Mouse (Mus musculus) limb, embryonic 12.5 days (tissue): ENCODE results near the gene Gldc. TPM values are rescaled to one million over a fixed set of nuclear protein-coding genes. Genes with fewer than 3 reads are reported as not detected.

Experiments used
- ATAC-seq: fragments of 200-750 bp; cut with Nextera tagmentation; 2 replicates; pipeline ENCODE4 v1.8.0; 2017; ENCODE audit warnings: low read depth, moderate TSS enrichment; ENCODE audit not compliant: insufficient number of reproducible peaks, insufficient read depth, low FRiP score, low TSS enrichment
- H3K27ac ChIP-seq: fragments of 300-500 bp; sonication (generic); 2 replicates; pipeline ENCODE4 v1.5.1; 2016; ENCODE audit warnings: mild to moderate bottlenecking, moderate library complexity
- H3K27me3 ChIP-seq: fragments of 300-500 bp; sonication (generic); 2 replicates; pipeline ENCODE4 v1.6.1; 2016; ENCODE audit warnings: mild to moderate bottlenecking, moderate library complexity
- H3K36me3 ChIP-seq: fragments of 300-500 bp; sonication (generic); 2 replicates; pipeline ENCODE4 v1.6.1; 2016; ENCODE audit warnings: mild to moderate bottlenecking, moderate library complexity
- H3K4me1 ChIP-seq: fragments of 300-500 bp; sonication (generic); replicated peaks from 2 replicates; pipeline ENCODE4 v1.6.1; 2016
- H3K4me2 ChIP-seq: fragments of 300-500 bp; sonication (generic); 2 replicates; pipeline ENCODE4 v1.6.1; 2016; ENCODE audit warnings: mild to moderate bottlenecking, moderate library complexity
- H3K4me3 ChIP-seq: fragments of 300-500 bp; sonication (generic); replicated peaks from 2 replicates; pipeline ENCODE4 v1.5.1; 2016; ENCODE audit warnings: mild to moderate bottlenecking
- H3K9ac ChIP-seq: fragments of 300-500 bp; sonication (generic); replicated peaks from 2 replicates; pipeline ENCODE4 v1.6.1; 2016; ENCODE audit warnings: mild to moderate bottlenecking, moderate library complexity
- H3K9me3 ChIP-seq: fragments of 300-500 bp; sonication (generic); 2 replicates; pipeline ENCODE4 v1.6.1; 2016; ENCODE audit warnings: mild to moderate bottlenecking, moderate library complexity
- WGBS: fragments of 180-500 bp; shearing (Covaris S2); methylation state at CpG from one replicate; pipeline ENCODE4 v1.1.7; 2016; 5-methylcytosine and 5-hydroxymethylcytosine counted together
- polyA plus RNA-seq: library from polyadenylated mRNA; unstranded; fragments of >200 nt; fragmentation: Nextera tagmentation; extraction: Ambion mirVana; gene quantifications from 2 replicates; pipeline ENCODE4 v1.2.1, GENCODE M21; 2016

Gene Gldc
- polyA plus RNA-seq, 1 experiment from 2014 or later = 4.6 TPM

- Histone ChIP-seq H3K9me3 (no peaks in the 10 kb centered on the region), H3K36me3 (no peaks in the 10 kb centered on the region), H3K4me3 (no peak overlapping the region), H3K27ac (no peak overlapping the region), H3K4me1 (peaks cover 4% of the 10 kb centered on the region; the same call in 1 of the 2 replicates), H3K9ac (no peak overlapping the region), H3K4me2 (no peak overlapping the region), H3K27me3 (no peaks in the 10 kb centered on the region)
- WGBS = 65% methylated on average over 12 of the region's 12 CpGs
- no peak for ATAC-seq
Measured at GRCm38 (mm10) chr19:30157031-30157687, 18.1 kb downstream of the Gldc start.

- Histone ChIP-seq H3K4me2 (no peak overlapping the region), H3K9ac (no peak overlapping the region), H3K9me3 (no peaks in the 10 kb centered on the region), H3K27ac (no peak overlapping the region), H3K27me3 (no peaks in the 10 kb centered on the region), H3K36me3 (no peaks in the 10 kb centered on the region), H3K4me1 (peaks cover 2% of the 10 kb centered on the region; the same call in 1 of the 2 replicates), H3K4me3 (no peak overlapping the region)
- WGBS = 79% methylated on average over 3 of the region's 3 CpGs
- no peak for ATAC-seq
Measured at GRCm38 (mm10) chr19:30153729-30154128, 21.5 kb downstream of the Gldc start.

- Histone ChIP-seq H3K9me3 (no peaks in the 10 kb centered on the region), H3K27me3 (no peaks in the 10 kb centered on the region), H3K4me1 (no peaks in the 10 kb centered on the region; the same call in 1 of the 2 replicates), H3K27ac (no peak overlapping the region), H3K36me3 (no peaks in the 10 kb centered on the region), H3K4me3 (no peak overlapping the region), H3K9ac (no peak overlapping the region), H3K4me2 (no peak overlapping the region)
- ATAC-seq = no peak
- 87% methylated on average over 10 of the region's 10 CpGs for WGBS
Measured at GRCm38 (mm10) chr19:30151290-30151689, 23.9 kb downstream of the Gldc start.

- Histone ChIP-seq H3K4me1 (no peaks in the 10 kb centered on the region; the same call in 1 of the 2 replicates), H3K36me3 (no peaks in the 10 kb centered on the region), H3K9me3 (no peaks in the 10 kb centered on the region), H3K4me2 (no peak overlapping the region), H3K4me3 (no peak overlapping the region), H3K27me3 (no peaks in the 10 kb centered on the region), H3K9ac (no peak overlapping the region), H3K27ac (no peak overlapping the region)
- 18% methylated on average over 6 of the region's 6 CpGs for WGBS
- ATAC-seq = no peak
Measured at GRCm38 (mm10) chr19:30149238-30149805, 25.9 kb downstream of the Gldc start.

- Histone ChIP-seq H3K4me3 (no peak overlapping the region), H3K27ac (no peak overlapping the region), H3K9me3 (no peaks in the 10 kb centered on the region), H3K4me1 (no peaks in the 10 kb centered on the region; the same call in 1 of the 2 replicates), H3K4me2 (no peak overlapping the region), H3K27me3 (no peaks in the 10 kb centered on the region), H3K36me3 (no peaks in the 10 kb centered on the region), H3K9ac (no peak overlapping the region)
- 86% methylated on average over 4 of the region's 4 CpGs for WGBS
- no peak for ATAC-seq
Measured at GRCm38 (mm10) chr19:30147306-30147705, 27.9 kb downstream of the Gldc start.

- no peak overlapping the region for H3K4me3 ChIP-seq
- no peaks in the 10 kb centered on the region for H3K27me3 ChIP-seq
- H3K4me2 ChIP-seq = no peak overlapping the region
- no peaks in the 10 kb centered on the region; the same call in 1 of the 2 replicates for H3K4me1 ChIP-seq
- no peak for ATAC-seq
- no peak overlapping the region for H3K27ac ChIP-seq
- no peaks in the 10 kb centered on the region for H3K9me3 ChIP-seq
- 70% methylated on average over 6 of the region's 6 CpGs for WGBS
- no peaks in the 10 kb centered on the region for H3K36me3 ChIP-seq
- H3K9ac ChIP-seq = no peak overlapping the region
Measured at GRCm38 (mm10) chr19:30146761-30147160, 28.5 kb downstream of the Gldc start.

- no peak overlapping the region for H3K4me3 ChIP-seq
- 90% methylated on average over 4 of the region's 4 CpGs for WGBS
- ATAC-seq = no peak
- H3K9me3 ChIP-seq = no peaks in the 10 kb centered on the region
- H3K9ac ChIP-seq = no peak overlapping the region
- H3K4me2 ChIP-seq = no peak overlapping the region
- no peaks in the 10 kb centered on the region for H3K27me3 ChIP-seq
- no peaks in the 10 kb centered on the region for H3K36me3 ChIP-seq
- no peak overlapping the region for H3K27ac ChIP-seq
- H3K4me1 ChIP-seq = no peaks in the 10 kb centered on the region; the same call in 1 of the 2 replicates
Measured at GRCm38 (mm10) chr19:30145106-30145505, 30.1 kb downstream of the Gldc start.

GRCm38 (mm10) chr19:30136308-30136707 is 38.9 kb downstream of the Gldc start:
- Histone ChIP-seq H3K9ac (no peak overlapping the region), H3K27me3 (no peaks in the 10 kb centered on the region), H3K4me3 (no peak overlapping the region), H3K9me3 (no peaks in the 10 kb centered on the region), H3K4me1 (no peaks in the 10 kb centered on the region), H3K4me2 (no peak overlapping the region), H3K36me3 (no peaks in the 10 kb centered on the region), H3K27ac (no peak overlapping the region)
- 75% methylated on average over 1 of the region's 1 CpGs for WGBS
- ATAC-seq = no peak

GRCm38 (mm10) chr19:30128177-30128576 is 47.1 kb downstream of the Gldc start:
- Histone ChIP-seq H3K9ac (no peak overlapping the region), H3K4me1 (peaks cover 4% of the 10 kb centered on the region; the same call in 1 of the 2 replicates), H3K36me3 (no peaks in the 10 kb centered on the region), H3K27me3 (no peaks in the 10 kb centered on the region), H3K4me2 (no peak overlapping the region), H3K27ac (no peak overlapping the region), H3K4me3 (no peak overlapping the region), H3K9me3 (no peaks in the 10 kb centered on the region)
- no peak for ATAC-seq
- 67% methylated on average over 4 of the region's 4 CpGs for WGBS

GRCm38 (mm10) chr19:30125670-30126059 is 49.6 kb downstream of the Gldc start:
- H3K4me1 ChIP-seq = peaks cover 4% of the 10 kb centered on the region; the same call in 1 of the 2 replicates
- H3K27me3 ChIP-seq = no peaks in the 10 kb centered on the region
- H3K27ac ChIP-seq = no peak overlapping the region
- H3K4me3 ChIP-seq = no peak overlapping the region
- H3K9me3 ChIP-seq = no peaks in the 10 kb centered on the region
- H3K9ac ChIP-seq = no peak overlapping the region
- ATAC-seq = no peak
- no peaks in the 10 kb centered on the region for H3K36me3 ChIP-seq
- 67% methylated on average over 7 of the region's 7 CpGs for WGBS
- no peak overlapping the region for H3K4me2 ChIP-seq

GRCm38 (mm10) chr19:30124999-30125669 is 50.1 kb downstream of the Gldc start:
- H3K9ac ChIP-seq = no peak overlapping the region
- no peak overlapping the region for H3K4me2 ChIP-seq
- H3K4me1 ChIP-seq = peaks cover 4% of the 10 kb centered on the region; the same call in 1 of the 2 replicates
- no peak overlapping the region for H3K4me3 ChIP-seq
- H3K27me3 ChIP-seq = no peaks in the 10 kb centered on the region
- no peaks in the 10 kb centered on the region for H3K9me3 ChIP-seq
- ATAC-seq = no peak
- no peak overlapping the region for H3K27ac ChIP-seq
- 67% methylated on average over 7 of the region's 7 CpGs for WGBS
- no peaks in the 10 kb centered on the region for H3K36me3 ChIP-seq
